Mouse (Mus musculus): ENCODE measurements around the gene Cops4.

The Cops4 gene

GRCm38 (mm10) chr5:100518049-100519026 is at the start of gene Cops4:
TSS of gene Cops4 (plus strand) at chr5:100518309.
- peak; percentile 99 for DNase-seq (ENCODE audit: low read depth, low spot score)

- DNase-seq (ENCODE audit: low read depth, low spot score) = no peak
These were observed 41.8 kb upstream of the Cops4 start for GRCm38 (mm10) chr5:100476328-100476727.

- no peak for DNase-seq (ENCODE audit: low read depth, low spot score)
These were observed 40.5 kb upstream of the Cops4 start for GRCm38 (mm10) chr5:100477604-100478003.

- no peak for DNase-seq (ENCODE audit: low read depth, low spot score)
These were observed 34.5 kb upstream of the Cops4 start for GRCm38 (mm10) chr5:100483569-100483968.

DNA sequence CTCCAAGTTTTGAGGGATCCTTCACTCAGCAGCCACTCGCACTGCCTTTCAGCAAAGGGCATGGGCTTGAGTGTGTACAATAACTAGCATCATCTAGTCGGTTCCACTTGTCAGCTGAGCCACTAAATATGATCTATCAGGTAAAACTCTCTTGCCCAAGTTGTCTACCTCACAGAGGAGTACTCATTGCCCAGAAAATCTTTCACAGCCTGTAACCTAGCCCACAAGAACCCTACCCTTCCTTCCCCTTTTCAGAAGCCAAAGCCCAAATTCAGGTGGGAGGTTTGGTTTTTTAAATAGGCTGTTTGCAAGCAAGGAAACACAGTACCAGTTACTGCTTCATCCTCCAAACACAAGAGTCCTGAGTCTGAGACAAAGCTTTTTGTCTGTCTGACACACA is 31.0 kb upstream of the Cops4 start:
- DNase-seq (ENCODE audit: low read depth, low spot score) = no peak

DNA sequence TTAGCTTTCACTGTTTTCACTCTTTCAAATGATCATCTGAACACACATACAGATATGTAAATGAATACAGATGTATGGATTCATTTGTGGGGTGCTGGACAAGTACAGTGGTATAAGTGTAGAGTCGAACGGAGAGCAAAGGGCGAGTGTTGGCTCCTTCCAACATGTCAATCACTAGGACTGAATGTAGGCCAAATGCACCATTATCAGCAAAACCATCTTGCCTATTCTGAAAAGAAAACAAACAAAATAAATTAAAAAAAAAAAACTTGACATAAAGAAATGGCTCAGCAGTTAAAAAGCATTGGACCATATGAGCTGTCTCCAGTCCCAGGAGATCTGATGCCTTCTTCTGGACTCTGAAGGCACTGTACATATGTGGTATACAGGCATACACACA is 29.9 kb upstream of the Cops4 start:
- DNase-seq (ENCODE audit: low read depth, low spot score) = no peak

GRCm38 (mm10) chr5:100489340-100489739 is 28.8 kb upstream of the Cops4 start:
- no peak for DNase-seq (ENCODE audit: low read depth, low spot score)

DNA sequence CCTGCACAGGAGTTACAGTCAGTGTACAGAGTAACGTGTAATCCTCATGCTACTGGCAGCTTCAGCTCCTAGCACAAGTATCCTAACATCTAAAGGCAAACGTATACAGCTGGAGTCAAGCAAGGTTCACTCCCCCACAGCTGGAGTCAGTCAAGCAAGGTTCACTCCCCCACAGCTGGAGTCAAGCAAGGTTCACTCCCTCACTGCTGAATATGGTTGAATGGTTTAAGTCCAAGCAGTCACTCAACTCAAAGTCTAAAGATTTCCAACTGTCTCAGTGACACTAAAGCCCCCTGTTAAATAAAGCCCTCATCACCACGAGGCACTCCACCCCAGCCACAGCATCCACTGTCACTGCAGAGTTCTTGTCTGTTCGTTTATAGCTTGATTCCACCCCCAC is 26.4 kb upstream of the Cops4 start:
- no peak for DNase-seq (ENCODE audit: low read depth, low spot score)

GRCm38 (mm10) chr5:100498436-100499180 is 19.5 kb upstream of the Cops4 start:
- DNase-seq (ENCODE audit: low read depth, low spot score) = peak; percentile 65

GRCm38 (mm10) chr5:100499243-100499642 is 18.9 kb upstream of the Cops4 start:
- no peak for DNase-seq (ENCODE audit: low read depth, low spot score)

DNA sequence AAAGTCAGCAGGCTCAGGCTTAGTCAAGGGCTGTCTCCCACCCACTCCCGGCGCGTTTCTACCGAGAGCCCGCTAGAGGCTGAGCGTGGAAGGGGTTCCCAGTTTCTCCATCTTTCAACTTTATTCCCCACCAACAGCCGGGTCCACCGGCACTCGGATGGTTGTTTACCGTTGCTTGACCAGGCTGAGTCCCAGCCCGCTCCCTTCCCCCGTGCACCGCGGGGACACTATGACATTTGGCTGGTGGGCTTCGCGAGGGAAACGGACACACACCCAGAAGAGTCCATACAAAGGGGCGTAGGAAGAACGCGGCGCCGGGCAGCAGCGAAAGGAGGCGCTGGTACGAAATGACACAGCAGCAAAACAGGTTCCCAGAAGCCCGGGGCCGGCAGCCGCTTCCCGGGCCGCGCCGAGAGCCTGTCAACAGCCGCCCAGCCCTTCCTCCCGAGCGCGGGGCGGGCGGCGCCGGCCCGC is 18.2 kb upstream of the Cops4 start:
- DNase-seq (ENCODE audit: low read depth, low spot score) = peak; percentile 57

DNA sequence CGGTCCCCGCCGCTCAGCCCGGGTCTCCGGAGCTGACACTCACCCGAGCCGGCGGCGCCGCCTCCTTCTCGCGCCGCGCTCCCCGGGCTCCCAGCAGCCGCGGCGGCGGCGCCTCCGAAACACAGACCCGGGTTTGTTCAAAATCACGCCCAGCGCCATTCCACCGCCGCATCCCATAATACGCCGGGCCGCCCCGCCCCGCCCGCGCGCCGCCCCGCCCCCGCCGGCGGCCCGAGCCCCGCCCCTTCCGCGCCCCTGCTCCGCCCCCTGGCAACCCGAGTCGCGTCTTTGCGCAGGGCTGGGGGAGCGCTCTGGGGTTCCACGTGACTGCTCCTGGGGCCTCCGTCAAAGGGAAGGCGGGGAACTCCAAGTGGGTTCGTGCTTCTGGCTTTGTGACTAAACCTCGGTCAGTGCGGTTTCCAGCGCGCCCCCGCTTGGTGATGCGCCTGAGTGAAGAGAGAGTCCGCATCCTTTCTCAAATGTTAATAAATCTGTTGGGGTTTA is 17.6 kb upstream of the Cops4 start, which contains the start of gene Lin54:
Gene Lin54, minus strand, starts transcription at position 182 of the 504 bp plus-strand sequence.
- peak; percentile 94 for DNase-seq (ENCODE audit: low read depth, low spot score)

GRCm38 (mm10) chr5:100501267-100501666 is 16.8 kb upstream of the Cops4 start:
- no peak for DNase-seq (ENCODE audit: low read depth, low spot score)

- no peak for DNase-seq (ENCODE audit: low read depth, low spot score)
These were observed 8.9 kb upstream of the Cops4 start for GRCm38 (mm10) chr5:100509247-100509646.

DNA sequence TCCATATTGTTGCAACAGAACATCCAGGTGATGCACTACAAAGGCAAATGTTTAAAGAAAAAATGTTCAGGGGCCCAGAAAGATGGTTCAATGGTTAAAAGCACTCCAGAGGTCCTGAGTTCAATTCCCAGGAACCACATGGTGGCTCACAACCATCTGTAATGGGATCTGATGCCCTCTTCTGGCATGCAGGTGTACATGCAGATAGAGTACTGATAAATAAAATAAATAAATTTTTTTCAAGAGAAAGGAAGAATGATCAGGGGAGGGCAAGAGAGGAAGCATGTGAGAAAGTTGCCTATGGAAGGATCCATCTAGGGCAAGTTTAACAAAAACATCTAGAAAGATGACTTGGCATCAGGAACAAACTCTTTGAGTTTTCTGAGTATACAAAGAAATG is 5.5 kb upstream of the Cops4 start:
- no peak for DNase-seq (ENCODE audit: low read depth, low spot score)

GRCm38 (mm10) chr5:100519027-100519411 is 910 bp downstream of the Cops4 start:
- no peak for DNase-seq (ENCODE audit: low read depth, low spot score)

- DNase-seq (ENCODE audit: low read depth, low spot score) = no peak
These were observed 2.1 kb downstream of the Cops4 start for GRCm38 (mm10) chr5:100520223-100520622.

- no peak for DNase-seq (ENCODE audit: low read depth, low spot score)
These were observed 5.2 kb downstream of the Cops4 start for GRCm38 (mm10) chr5:100523331-100523730.

DNA sequence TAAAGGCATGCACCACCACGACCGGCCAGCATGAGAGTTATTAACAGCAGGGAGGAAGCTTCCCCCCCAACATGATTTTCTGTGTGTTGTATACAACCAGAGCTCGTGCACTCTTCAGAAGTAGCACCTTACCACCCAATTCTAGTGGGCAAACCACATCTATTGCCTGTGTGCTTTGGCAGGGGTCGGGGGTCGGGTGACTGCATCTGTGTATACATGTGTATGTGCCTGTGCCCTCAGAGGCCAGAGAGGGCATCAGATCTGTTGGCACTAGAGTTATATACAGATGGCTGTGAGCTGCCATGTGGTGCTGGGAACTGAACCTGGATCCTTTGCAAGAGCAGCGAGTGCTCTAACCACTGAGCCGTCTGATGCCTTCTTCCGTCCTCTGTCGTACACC is 6.8 kb downstream of the Cops4 start:
- DNase-seq (ENCODE audit: low read depth, low spot score) = no peak

GRCm38 (mm10) chr5:100525620-100526019 is 7.5 kb downstream of the Cops4 start:
- no peak for DNase-seq (ENCODE audit: low read depth, low spot score)

DNA sequence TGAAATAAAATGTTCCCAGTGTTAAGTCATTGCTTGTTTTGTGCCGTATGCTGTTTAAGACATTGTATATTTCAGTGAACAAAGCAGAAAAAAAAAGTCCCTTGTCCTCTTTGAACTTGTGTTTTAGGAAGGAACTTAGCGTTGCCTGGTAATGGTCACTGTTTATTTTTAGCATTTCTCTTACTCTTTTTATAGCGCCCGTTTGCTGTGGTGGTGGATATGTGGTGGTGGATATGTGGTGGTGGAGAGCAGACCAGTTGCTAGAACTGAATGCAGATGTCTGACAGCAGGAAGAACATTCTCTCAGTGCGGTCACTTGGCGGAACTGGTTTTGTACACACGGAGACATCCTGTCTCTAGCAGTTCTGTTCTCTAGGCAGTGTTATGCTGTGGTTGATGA is 8.1 kb downstream of the Cops4 start:
- no peak for DNase-seq (ENCODE audit: low read depth, low spot score)

GRCm38 (mm10) chr5:100535826-100536225 is 17.7 kb downstream of the Cops4 start:
- DNase-seq (ENCODE audit: low read depth, low spot score) = no peak
